Mouse (Mus musculus): ENCODE measurements around the gene Cdhr4. TPM values are rescaled to one million over a fixed set of nuclear protein-coding genes. Genes with fewer than 3 reads are reported as not detected.
A peak's percentile ranks its signal among the peaks of the same experiment; 100 is the strongest.
"Not testable (repeated sequence)": the region's sequence is repeated elsewhere in the genome, so short reads cannot be mapped to it uniquely, and the experiment has no call there.

The Cdhr4 gene
- total RNA-seq, 2 experiments from 2014 or later: not detected

DNA sequence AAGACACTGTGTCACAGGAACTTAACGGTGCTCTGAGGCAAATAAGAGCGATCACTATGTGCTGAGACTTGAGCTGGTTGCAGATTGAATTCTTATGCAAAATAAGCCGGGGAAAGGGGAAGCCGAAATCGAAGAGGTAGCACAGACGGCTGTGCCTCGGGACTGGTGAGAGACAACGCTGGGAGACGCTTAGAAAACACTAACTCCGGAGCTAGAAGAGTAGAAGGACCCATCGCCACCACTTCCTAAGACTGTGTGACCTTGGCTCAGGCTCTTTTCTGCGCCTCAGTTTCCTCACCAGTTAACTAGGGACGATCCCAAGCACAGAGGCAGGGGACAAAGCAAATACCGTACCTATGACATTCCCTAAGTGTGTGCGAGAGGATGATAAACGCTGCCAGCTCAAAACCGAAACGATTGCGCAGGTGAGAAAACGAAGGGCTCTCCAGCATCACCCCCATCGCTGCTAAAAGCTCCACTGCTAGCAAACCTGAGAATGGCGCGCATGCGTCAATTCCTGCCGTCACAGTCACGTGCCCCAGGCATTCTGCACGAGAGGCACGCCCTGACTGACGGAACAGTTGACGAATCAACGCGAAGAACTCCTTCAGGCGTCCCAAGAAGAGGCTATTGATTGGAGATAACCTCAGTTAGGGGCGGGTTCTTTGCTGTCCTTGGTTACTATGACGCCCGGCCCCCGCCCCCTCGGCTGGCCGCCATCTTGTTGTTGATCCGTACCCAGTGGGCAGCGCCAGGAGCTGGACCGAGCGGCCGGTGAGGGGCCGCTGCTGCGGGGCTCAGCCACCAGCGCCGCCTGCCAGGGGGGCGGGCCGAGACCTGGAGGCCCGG lies 9.8 kb downstream of the Cdhr4 start, which contains the start of gene Ip6k1:
TSS of gene Ip6k1 (plus strand) at position 580 of the 849 bp plus-strand sequence.
- ATAC-seq (replicated peaks; ENCODE audit: poor library complexity, severe bottlenecking): peak; percentile 97

DNA sequence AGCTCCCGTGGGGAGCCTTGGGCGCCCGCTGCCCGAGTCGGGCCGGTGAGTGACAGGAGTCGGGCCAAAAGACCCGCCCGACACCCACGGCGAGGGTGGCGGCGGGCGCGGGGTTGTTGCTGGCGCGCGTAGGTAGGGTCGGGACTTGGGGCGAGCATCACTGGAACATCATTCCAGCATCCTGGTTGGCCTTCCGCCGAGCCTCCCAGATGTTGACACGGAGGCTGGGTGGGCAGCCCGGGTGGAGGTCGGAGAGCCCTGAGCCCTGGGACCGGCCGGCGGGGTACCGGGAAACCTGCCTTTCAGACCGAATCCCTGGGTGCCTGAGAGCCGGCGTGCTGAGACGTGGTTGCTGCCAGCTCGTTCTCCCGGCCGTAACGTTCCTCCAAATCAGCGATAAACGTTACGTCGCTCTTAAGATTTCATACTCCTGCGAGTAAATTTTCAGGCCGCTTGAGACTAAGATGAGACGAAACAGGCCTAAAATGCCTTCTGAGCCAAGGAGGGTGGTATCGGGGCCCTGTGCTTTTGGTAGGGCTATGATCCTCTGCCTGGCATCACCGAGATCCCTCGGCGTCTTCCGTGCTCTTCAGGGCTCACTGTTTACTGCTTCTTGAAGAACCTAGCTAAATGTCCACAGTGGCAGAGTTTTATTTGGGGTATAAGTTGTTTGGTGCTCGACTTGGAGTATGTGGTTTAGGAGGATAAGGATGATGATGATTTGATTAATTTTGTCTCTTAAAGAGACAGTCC lies 10.7 kb downstream of the Cdhr4 start:
- 0 out of 2 replicates have a peak, but pooled peaks have one; percentile 0 for ATAC-seq (replicated peaks; ENCODE audit: poor library complexity, severe bottlenecking)

DNA sequence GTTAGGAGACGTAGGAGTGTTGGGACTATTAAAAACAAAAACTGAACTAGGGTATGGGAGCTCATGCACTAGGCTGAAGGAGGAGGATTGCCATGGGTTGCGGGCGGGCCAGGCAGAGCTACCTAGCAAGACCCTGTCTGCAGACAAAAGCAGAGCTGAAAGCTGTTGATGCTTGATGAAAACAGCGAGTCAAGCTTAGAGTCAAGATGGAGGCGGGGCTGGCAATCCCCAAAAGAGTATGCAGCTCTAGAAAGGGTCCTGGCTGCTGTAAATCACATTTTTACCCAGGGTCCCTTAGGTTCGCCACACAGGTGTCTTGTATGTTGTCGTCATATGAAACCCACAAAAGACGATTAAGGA lies 11.2 kb downstream of the Cdhr4 start:
- no peak for ATAC-seq (replicated peaks; ENCODE audit: poor library complexity, severe bottlenecking)

DNA sequence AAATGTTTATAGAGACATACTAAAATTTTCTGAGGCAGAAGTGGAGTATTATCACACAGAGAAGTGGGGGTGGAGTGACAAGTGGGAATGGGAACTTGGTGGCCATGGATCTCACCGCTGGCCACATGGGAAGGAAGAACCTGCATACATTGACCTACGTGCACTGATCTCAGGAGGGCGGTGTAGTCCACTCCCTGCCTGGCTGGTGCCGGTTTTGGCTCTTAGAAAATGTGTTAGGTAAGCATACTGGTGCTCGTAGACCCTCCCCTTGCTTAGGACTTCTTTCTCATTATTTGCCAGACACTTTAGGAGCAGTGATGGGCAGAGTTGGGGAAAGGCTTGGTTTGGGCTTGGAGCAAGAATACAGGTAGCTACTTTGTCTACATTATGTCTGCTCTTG lies 15.7 kb downstream of the Cdhr4 start:
- no peak for ATAC-seq (replicated peaks; ENCODE audit: poor library complexity, severe bottlenecking)

DNA sequence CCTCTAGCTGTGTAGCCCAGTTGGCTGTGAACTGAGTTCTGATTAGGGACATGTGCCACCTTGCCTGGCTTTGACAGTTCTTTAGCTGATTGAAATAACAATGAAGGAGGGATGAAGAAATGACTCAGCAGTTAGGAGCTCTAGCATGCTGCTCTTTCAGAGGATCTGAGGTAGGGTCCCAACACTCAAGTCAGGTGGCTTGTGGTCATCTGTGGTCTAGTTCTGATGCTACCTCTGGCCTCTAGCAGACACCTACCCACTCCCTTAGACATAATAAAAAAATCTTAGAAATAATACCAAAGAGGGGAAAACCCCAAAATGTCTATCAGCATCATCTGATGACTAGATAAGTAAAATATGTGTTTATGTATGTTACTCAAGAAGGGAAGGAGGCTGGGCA lies 18.1 kb downstream of the Cdhr4 start:
- no peak for ATAC-seq (replicated peaks; ENCODE audit: poor library complexity, severe bottlenecking)

DNA sequence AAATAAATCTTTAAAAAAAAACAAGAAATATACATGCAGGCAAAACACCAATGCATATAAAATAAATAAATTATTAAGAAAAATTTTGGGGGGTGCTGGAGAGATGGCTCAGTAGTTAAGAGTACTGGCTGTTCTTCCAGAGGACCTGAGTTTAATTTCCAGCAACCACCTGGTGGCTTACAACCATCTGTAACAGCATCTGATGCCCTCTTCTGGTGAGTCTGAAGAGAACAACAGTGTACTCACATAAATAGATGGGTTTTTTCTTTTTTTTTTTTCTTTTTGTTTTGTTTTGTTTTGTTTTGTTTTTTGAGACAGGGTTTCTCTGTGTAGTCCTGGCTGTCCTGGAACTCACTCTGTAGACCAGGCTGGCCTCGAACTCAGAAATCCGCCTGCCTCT lies 21.3 kb downstream of the Cdhr4 start:
- not testable (repeated sequence) for ATAC-seq (replicated peaks; ENCODE audit: poor library complexity, severe bottlenecking)

DNA sequence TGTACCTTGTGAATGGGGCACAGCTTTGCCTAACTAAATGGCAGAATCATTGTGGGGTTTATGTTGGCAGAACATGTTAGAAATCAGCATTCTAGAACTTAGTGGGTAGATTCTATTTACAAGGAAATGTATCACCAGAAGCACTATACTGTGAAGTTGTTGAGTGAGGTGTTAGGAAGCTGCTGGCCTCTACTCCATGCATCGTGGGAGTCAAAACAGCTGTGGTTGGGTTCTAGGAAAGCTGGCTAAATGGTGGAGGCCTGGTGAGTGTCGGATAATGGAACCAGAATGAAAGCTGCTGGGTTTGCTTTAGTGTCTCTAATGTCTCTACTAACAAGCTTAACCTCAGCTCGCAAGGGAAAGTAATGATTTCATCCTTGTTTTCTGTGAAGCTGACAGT lies 24.8 kb downstream of the Cdhr4 start:
- ATAC-seq (replicated peaks; ENCODE audit: poor library complexity, severe bottlenecking): no peak

DNA sequence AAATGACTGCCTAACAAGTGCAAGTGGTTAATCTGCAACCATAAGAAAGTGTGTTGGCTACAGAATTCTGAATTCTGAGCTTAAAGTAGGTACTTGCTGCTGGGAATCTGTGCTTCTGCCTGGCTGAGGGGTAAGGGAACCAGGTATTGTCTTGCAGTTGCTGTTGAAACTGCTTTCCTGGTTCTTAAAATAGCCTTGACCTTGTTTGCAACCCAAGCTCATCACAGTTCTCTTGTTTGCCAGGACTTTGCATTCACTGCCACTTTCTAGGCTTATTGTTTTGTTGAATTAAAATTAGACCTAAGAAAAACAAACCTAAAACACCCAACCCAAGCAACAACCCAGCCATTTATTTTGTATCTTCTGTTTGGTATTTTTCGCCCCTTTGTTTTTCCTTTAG lies 28.4 kb downstream of the Cdhr4 start:
- ATAC-seq (replicated peaks; ENCODE audit: poor library complexity, severe bottlenecking): no peak

DNA sequence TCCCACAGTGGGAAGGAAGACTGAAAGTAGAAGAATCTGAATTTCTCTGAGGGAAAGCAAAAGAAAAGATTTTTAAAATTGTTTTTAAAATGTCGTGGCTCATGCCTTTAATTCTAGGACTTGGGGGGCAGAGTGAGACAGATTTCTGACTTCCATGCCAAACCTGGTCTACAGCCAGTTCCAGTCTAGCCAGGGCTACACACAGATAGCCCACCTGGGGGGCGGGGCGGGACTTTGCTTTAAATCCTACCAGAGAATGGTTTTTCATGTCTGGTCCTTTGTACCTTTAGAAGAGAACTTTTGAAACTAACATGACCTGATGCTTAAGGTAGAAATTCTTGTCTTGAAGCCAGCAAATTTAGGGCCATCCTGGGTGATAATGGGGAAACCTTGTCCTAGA lies 30.9 kb downstream of the Cdhr4 start:
- no peak for ATAC-seq (replicated peaks; ENCODE audit: poor library complexity, severe bottlenecking)

DNA sequence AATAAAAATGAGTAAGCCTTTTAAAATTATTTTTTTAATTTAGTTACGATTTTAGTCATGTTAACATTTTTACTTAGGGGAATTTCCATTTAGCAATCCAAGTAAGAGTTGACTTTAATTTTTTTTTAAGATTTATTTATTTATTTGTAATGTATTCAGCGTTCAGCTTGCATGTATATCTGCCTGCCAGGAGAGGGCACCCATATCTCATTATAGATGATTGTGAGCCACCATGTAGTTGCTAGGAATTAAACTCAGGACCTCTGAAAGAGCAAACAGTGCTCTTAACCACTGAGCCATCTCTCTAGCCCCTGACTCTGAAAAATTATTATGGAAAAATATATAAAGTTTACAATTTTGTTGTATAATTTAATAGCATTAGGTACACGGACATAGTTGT lies 34.3 kb downstream of the Cdhr4 start:
- ATAC-seq (replicated peaks; ENCODE audit: poor library complexity, severe bottlenecking): no peak

DNA sequence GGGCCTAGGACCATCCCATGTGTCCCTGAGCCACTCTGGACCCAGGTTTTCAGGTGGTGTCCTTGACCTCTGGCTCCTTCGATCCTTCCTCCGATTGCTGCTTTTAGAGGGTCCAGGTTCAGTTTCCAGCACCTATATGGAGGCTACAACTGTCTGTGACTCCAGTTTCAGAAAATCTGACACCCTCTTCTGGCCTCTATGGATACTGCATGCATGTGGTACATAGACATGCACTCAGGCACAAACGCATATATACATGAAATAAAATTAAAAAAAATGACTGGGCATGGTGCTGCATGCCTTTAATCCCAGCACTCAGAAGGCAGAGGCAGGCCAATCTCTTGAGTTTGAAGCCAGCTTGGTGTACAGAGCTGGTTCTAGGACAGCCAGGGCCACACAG lies 35.6 kb downstream of the Cdhr4 start:
- ATAC-seq (replicated peaks; ENCODE audit: poor library complexity, severe bottlenecking): no peak

DNA sequence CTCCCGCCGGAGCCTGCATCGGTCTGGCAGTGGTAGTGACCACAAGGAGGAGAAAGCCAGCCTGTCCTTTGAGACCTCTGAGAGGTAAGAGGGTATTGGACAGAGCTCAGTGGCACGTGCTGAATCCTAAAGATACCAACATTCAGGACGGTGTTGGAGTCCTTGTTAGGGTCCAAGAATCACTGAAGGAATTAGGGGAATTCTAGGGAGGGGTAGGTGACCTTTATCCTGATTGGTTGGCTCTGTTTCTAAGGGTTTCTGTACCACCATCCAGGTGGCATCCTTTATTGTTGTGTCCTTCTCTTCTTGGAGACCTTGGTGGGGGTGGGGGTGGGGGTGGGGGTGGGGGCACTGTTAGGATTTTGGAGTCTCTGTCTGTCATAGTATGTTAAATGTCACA lies 39.8 kb downstream of the Cdhr4 start:
- no peak for ATAC-seq (replicated peaks; ENCODE audit: poor library complexity, severe bottlenecking)

DNA sequence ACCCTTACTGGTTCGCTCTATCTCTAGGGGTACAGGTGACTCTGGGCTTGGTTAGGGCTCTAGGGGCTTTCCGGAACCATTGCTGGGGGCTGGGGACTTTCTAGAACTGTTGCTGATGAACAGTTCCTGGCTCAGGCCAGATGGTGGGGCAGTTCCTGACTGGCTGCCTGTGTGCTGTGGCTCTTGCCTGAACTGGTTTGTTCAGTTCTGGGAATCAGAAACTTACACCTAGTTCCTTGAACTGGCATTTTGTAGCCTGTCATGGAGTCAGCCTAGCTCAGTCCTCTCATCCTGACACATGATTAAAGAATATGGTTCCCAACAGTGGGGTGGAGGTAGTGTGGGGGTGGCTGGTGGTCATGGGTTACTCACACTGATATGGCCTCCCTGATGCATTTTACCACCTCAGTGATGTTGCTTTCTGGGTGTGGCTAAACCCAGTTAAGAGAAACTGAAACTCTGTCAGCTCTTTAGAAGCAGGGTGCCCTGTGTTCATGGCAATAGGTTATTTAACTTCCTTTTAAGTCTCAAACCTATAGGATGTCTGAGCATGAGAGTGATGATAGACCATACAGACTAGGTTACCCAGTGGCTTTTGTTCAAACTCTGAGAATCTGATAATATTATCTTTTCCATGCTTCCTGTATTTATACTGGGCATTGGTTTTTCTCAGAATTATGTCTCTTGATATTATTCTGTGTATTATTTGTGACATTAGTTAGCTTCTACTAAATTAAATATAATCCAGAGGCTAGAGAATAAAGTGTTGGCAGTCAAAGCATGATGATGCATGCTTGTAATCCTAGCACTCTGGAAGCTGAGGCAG lies 43.2 kb downstream of the Cdhr4 start:
- ATAC-seq (replicated peaks; ENCODE audit: poor library complexity, severe bottlenecking): no peak

DNA sequence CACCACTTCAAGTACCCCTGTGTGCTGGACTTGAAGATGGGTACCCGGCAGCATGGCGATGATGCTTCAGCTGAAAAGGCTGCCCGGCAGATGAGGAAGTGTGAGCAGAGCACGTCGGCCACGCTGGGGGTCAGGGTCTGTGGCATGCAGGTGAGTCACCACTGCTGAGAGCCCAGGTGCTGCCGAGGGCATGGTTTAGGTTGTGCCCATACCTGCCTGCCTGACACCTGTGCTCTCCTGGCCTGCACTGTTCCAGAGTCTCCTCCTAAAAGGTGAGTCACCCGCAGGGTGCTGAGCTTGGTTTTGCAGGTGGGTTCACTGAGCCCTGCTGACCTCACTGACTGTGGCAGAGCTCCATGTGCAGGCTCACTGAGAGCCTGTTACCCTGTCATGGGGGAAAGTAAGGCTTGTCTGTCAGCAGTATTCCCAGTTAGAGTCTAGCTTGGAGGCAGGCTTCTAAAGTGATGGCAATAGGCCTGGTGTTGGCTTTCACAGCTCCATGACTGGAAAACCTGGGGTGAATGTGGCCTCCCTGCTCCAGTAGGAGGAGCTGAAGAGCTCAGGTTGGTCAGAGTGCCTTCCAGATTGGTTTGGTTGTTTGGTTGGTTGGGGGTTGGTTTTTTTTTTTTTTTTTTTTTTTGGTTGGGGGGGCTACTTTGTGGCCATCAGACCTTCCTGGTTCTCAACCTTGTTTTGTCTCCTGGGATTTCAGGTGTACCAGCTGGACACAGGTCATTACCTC lies 52.6 kb downstream of the Cdhr4 start:
- ATAC-seq (replicated peaks; ENCODE audit: poor library complexity, severe bottlenecking): no peak

DNA sequence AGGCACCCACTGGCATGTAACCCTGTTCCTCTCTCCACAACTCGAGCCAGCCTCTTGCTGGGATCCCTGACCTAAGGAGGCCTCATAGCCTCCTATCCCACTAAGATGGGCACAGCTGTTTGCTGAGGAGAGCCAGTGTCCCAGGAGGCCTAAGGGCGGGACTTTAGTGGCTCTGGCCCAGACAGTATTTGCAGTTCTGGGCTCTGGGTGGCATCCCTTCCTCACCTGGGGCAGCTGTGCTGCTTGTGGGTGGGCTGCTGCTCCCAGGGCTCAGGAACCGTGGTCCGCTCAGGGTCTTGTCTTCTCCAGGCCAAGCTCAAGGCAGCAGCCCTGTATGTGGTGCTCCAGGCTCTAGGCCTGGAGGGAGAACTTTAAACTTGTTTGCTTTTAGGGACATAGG lies 54.3 kb downstream of the Cdhr4 start:
- ATAC-seq (replicated peaks; ENCODE audit: poor library complexity, severe bottlenecking): no peak

DNA sequence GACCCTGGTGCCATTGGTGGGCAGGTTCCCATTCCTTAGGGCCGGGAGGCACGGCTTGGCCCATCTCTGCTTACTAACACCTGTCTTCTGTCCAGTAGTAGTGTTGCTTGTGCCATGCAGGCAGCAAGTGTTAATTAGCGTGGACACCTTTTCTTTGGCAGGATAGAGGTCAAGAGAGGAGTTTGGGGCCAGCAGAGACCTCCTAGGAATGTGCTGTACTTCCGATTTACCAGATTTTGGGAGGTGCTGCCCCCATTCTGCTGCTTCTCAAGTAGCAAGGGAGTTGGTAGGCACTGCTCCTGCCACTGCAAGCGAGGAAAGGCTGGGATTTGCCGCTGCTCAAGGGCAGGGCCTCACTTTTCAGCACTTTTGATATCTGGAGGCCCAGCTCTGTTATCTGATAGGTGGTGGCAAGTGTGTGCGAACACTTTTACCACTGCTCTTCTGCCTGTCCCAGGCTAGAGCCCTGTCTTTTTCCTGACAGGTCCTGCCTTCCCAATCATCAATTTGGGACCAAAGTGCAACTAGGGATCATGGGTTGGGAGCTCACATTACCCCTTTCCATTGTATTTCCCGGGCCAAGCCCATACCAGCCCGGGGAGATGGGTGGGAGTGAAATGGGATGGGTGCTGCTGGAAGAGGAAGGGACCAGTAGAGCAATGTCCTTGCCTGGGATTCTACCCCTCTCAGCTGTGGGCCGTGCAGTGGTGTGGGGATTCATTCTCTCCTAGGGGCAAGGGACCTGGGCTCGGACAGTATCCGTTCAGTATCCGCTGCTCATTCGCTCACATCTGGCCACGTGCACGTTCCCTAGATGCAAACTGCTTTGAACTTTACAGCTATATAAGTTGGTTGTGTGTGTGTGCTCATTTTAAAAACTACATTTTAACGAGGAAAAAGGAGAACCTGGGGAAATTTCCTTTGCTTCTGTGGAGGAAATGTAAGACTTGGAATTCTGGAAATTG lies 55.6 kb downstream of the Cdhr4 start:
- no peak for ATAC-seq (replicated peaks; ENCODE audit: poor library complexity, severe bottlenecking)

DNA sequence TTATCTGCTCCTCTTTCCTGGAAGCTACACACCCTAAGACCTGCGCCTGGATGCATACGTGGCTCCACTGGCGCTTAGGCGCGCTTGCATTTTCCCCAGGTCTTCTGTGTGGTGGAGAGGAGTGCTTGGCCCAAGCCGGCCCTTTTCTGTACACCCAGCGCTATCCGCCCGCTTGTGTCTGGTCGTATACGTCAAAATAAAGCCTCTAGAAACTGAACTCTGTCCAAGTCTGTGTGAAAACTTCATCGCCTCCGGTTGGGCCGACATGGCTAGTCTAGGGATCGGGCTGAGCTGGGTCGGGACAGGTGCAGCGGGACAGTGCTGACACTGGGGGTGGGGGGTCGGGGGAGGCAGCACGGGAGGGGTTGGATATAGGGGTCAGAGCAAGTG lies 56.3 kb downstream of the Cdhr4 start:
- ATAC-seq (replicated peaks; ENCODE audit: poor library complexity, severe bottlenecking): no peak

DNA sequence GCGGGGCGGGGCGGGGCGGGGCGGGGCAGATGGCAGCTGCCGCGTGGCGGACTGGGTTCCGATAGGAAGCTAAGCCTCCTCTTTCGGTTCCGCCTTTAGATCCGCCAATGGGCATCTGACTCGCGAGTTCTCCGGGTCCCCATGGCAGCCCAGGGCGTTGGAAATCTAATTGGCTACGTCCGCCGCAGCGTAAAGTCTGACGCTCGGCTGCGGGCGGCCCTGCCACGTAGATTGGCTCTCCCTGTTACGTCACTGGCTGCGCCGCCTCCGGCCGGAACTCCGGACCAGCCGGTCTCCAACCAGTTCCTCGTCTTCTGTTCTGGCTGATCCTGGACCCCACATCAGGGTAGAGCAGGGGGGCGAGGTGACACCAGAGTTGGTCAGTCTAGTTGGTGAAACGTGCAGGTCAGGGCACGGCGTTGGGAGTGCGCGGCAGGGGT lies 56.7 kb downstream of the Cdhr4 start, which contains the start of gene Gmppb:
TSS of gene Gmppb (plus strand) at position 227 of the 440 bp plus-strand sequence.
- ATAC-seq (replicated peaks; ENCODE audit: poor library complexity, severe bottlenecking): peak; percentile 74

All from granulocyte monocyte progenitor cell, adult 5-6 weeks (primary cell).